Mouse (Mus musculus) spleen, adult 2 months (tissue): Measurements from ENCODE around the gene Flt3l. TPM values are rescaled to one million over a fixed set of nuclear protein-coding genes. Genes with fewer than 3 reads are reported as not detected.

Experiments used
- DNase-seq, 2 experiments: peaks; one replicate each; pipeline versions ENCODE4 v3.0.0 to v3.0.0-alpha.2; 2012 to 2021; ENCODE audit warnings: low spot score in 2 of 2, low read depth in 1 of 2
- H3K27ac ChIP-seq: fragments of 200-500 bp; 2 replicates; pipeline ENCODE4 v1.5.1; 2012; ENCODE audit warnings: low read length, inconsistent platforms; ENCODE audit not compliant: insufficient read depth
- H3K27me3 ChIP-seq: fragments of 200-500 bp; 2 replicates; pipeline ENCODE4 v1.6.1; 2012; ENCODE audit warnings: mild to moderate bottlenecking, moderate library complexity, low read length, inconsistent platforms; ENCODE audit not compliant: control insufficient read depth, insufficient read depth
- H3K36me3 ChIP-seq: fragments of 200-500 bp; 2 replicates; pipeline ENCODE4 v1.6.1; 2012; ENCODE audit warnings: mild to moderate bottlenecking, low read length, inconsistent platforms; ENCODE audit not compliant: control insufficient read depth, insufficient read depth
- H3K4me1 ChIP-seq: fragments of 200-500 bp; 2 replicates; pipeline ENCODE4 v1.6.1; 2011; ENCODE audit warnings: inconsistent platforms; ENCODE audit not compliant: control insufficient read depth, insufficient read depth, insufficient read length
- H3K4me3 ChIP-seq: fragments of 200-500 bp; 2 replicates; pipeline ENCODE4 v1.5.1; 2011; ENCODE audit warnings: mild to moderate bottlenecking, inconsistent platforms; ENCODE audit not compliant: insufficient read depth, insufficient read length; ENCODE audit errors: extremely low read depth
- CTCF ChIP-seq: fragments of 200-500 bp; IDR thresholded peaks from 2 replicates; pipeline ENCODE4 v1.5.1; 2011; ENCODE audit warnings: mild to moderate bottlenecking, inconsistent platforms; ENCODE audit not compliant: insufficient read depth, insufficient read length, insufficient replicate concordance; ENCODE audit errors: extremely low read depth
- POLR2A ChIP-seq: fragments of 200-500 bp; IDR thresholded peaks from 2 replicates; pipeline ENCODE4 v1.6.1; 2011; ENCODE audit warnings: low read depth, low read length, inconsistent platforms
- WGBS: fragments of 180-500 bp; shearing (Covaris S2); methylation state at CpG from one replicate; pipeline ENCODE4 v1.1.7; 2018; 5-methylcytosine and 5-hydroxymethylcytosine counted together
- polyA plus RNA-seq: library from polyadenylated mRNA; depleted of rRNA; stranded (reverse); fragments of >200 nt; gene quantifications from 2 replicates; pipeline ENCODE4 v1.2.3, GENCODE M21; 2012

The Flt3l gene
- polyA plus RNA-seq, 1 experiment, result 183 TPM

DNA sequence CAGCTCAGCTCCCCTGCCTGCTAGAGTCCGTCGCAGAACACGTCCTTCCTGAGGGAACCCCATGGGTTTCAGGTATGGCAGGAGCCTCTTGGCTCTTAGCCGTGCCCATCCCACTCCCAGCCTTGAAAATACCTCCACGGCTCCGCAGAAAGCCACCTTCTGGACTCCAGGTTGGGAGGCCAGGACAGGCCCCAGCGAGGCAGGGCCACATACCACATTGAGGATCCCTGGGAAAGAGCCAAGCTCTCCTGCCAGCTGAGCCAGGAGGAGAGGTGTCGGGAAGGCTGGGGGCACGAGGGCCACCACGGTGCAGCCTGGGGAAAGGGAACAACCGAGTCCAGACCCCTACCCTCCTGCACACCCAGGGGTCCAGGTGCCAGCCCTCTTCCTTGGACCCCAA is 11.0 kb upstream of the Flt3l start:
- H3K27ac ChIP-seq, result no peak overlapping the region
- no peak for TF ChIP-seq CTCF
- TF ChIP-seq POLR2A, result no peak
- no peaks in the 10 kb centered on the region for H3K4me1 ChIP-seq
- no peak for DNase-seq
- no peaks in the 10 kb centered on the region for H3K27me3 ChIP-seq
- 96% methylated on average over 11 of the region's 11 CpGs for WGBS
- H3K4me3 ChIP-seq, result no peak overlapping the region
- H3K36me3 ChIP-seq, result peaks cover 32% of the 10 kb centered on the region

DNA sequence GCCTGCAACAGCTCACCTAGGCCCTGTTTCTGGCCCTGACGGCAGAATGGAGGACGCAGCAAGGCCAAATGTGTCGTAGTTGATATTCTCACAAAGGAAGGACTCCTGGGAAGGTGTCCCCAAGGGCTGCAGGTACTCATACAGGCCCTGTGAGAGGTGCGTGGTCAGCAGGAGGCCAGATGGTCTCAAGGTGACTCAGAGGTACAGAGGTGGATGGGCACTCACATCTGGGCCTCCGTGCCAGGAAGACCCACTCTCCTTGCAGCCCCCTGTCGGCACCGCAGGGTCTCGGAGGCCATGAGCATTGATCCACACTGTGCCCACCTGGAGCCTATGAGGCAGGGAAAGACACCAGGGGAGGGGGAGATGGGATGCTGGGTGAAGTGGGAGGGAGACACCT is 9.2 kb upstream of the Flt3l start:
- TF ChIP-seq POLR2A (no peak), CTCF (no peak)
- 94% methylated on average over 8 of the region's 8 CpGs for WGBS
- peaks cover 32% of the 10 kb centered on the region for H3K36me3 ChIP-seq

GRCm38 (mm10) chr7:45144368-45145174 is 8.3 kb upstream of the Flt3l start:
- DNase-seq, result no peak
- 91% methylated on average over 13 of the region's 13 CpGs for WGBS
- no peaks in the 10 kb centered on the region; the same call in 1 of the 2 replicates for H3K4me1 ChIP-seq
- TF ChIP-seq POLR2A (no peak), CTCF (no peak)
- H3K27ac ChIP-seq, result no peak overlapping the region
- no peak overlapping the region for H3K4me3 ChIP-seq
- H3K27me3 ChIP-seq, result no peaks in the 10 kb centered on the region
- peaks cover 32% of the 10 kb centered on the region for H3K36me3 ChIP-seq

More for the DNA sequence above, 9.2 kb upstream of the Flt3l start:
- Histone ChIP-seq H3K4me1 (no peaks in the 10 kb centered on the region; the same call in 1 of the 2 replicates), H3K27ac (no peak overlapping the region), H3K4me3 (no peak overlapping the region), H3K27me3 (no peaks in the 10 kb centered on the region)
- no peak for DNase-seq

DNA sequence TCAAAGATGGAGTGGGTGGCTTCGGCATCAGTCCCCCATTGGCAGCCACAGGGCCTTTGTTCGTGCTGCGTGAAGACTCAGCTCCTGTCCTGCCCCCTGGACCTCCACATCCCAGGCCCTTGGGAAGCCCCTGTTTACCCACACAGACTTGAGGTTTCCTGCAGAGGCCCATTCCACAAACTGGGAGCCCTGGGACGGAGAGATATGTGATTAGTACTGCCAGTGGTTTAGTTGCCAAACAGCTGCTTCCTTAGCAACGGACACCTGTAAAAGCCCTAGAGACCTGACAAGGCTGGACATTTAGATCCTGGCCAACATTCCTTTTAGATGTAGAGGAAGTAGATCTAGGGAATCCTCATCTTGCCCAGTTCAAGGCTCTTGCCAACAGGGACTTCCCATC is 5.7 kb upstream of the Flt3l start:
- no peak for DNase-seq
- WGBS, result 75% methylated on average over 5 of the region's 5 CpGs
- Histone ChIP-seq H3K27ac (no peak overlapping the region; the same call in 1 of the 2 replicates), H3K27me3 (no peaks in the 10 kb centered on the region), H3K4me1 (no peaks in the 10 kb centered on the region; the same call in 1 of the 2 replicates), H3K4me3 (no peak overlapping the region), H3K36me3 (peaks cover 22% of the 10 kb centered on the region)
- no peak for TF ChIP-seq POLR2A
- no peak for TF ChIP-seq CTCF

GRCm38 (mm10) chr7:45141319-45141718 is 5.1 kb upstream of the Flt3l start:
- H3K4me1 ChIP-seq, result no peaks in the 10 kb centered on the region; the same call in 1 of the 2 replicates
- no peak for DNase-seq
- H3K27ac ChIP-seq, result peak overlapping the region; percentile 25; the same call in 1 of the 2 replicates
- 51% methylated on average over 3 of the region's 3 CpGs for WGBS
- TF ChIP-seq CTCF (no peak), POLR2A (no peak)
- peaks cover 20% of the 10 kb centered on the region for H3K36me3 ChIP-seq
- H3K27me3 ChIP-seq, result no peaks in the 10 kb centered on the region
- H3K4me3 ChIP-seq, result no peak overlapping the region

DNA sequence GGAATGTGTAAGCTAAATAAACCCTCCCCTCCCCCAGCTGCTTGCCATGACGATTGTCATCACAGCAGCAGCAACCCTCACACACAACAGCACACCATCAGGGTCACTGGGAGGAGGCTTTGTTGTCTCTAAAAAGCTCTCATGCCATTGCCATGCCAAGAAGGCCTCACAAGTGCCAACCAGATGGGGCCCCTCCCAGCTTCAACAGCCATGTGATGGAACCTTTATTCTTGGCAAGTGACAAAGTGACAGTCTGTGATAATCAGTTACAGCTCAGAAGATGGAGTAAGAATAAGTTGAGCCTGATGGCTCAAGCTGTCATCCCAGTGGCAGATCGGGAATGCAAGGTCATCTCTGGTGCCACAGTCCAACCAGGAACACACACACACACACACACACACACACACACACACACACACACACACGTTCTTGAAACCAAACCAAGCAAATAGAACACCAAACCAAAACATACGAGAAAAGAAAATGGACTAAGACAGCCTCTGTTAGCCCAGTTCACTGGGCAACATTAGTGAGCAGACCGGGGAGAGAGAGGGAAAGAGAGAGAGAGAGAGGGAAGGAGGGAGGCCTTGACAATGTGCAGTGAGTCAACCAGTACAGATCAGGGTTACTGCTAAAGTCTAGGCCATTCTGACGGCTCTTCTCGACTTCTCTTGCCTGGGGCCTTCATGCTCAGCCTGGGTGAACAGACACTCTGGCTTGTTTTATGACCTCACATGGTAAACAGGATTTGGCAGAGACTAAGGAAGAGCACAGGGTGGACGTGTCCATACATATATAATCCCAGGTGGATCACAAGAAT is 3.9 kb upstream of the Flt3l start:
- Histone ChIP-seq H3K36me3 (peaks cover 15% of the 10 kb centered on the region), H3K4me3 (no peak overlapping the region), H3K27ac (no peak overlapping the region), H3K27me3 (no peaks in the 10 kb centered on the region), H3K4me1 (peaks cover 5% of the 10 kb centered on the region; the same call in 1 of the 2 replicates)
- TF ChIP-seq POLR2A (no peak), CTCF (no peak)
- 88% methylated on average over 8 of the region's 8 CpGs for WGBS
- no peak for DNase-seq

DNA sequence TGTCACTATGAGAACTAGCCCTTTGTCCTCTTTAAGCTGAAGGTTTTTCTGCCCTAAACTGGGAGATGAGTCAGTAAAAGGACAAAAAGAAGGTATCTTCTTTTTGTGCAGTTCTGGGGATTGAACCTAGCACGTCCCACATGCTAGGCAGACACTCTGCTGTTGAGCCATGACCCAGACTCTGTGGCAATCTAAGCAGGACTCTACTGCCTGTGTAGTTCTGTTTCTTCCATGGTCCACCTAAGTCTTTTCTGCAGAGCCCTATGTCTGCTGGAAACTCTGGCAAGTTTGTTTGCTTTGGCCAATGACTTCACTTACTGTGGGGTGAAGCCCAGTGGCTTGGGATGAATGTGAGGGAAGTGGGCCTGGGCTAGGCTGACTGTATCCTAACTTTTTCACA is 2.2 kb upstream of the Flt3l start:
- H3K27ac ChIP-seq, result no peak overlapping the region
- no peaks in the 10 kb centered on the region for H3K27me3 ChIP-seq
- H3K4me3 ChIP-seq, result no peak overlapping the region
- H3K4me1 ChIP-seq, result peaks cover 5% of the 10 kb centered on the region; the same call in 1 of the 2 replicates
- peaks cover 6% of the 10 kb centered on the region for H3K36me3 ChIP-seq
- DNase-seq, result no peak
- 88% methylated on average over 1 of the region's 1 CpGs for WGBS
- no peak for TF ChIP-seq CTCF
- TF ChIP-seq POLR2A, result no peak
